Mouse (Mus musculus) liver, adult 2 months (tissue): ENCODE data around the gene Gck.

Experiments
- CTCF ChIP-seq: fragments of 200-500 bp; IDR thresholded peaks from 2 replicates; pipeline ENCODE4 v1.5.1; 2011; ENCODE audit warnings: low read depth, low read length, control low read depth
- POLR2A ChIP-seq: fragments of 200-500 bp; IDR thresholded peaks from 2 replicates; pipeline ENCODE4 v1.6.1; 2011; ENCODE audit warnings: low read length, control low read depth; ENCODE audit not compliant: insufficient read depth; ENCODE audit errors: extremely low read depth

GRCm38 (mm10) chr11:5901950-5902349, 47.9 kb downstream of the Gck start:
- TF ChIP-seq POLR2A (no peak), CTCF (no peak)
